Mouse (Mus musculus) CD4-positive helper T cell, adult 2 months (primary cell): ENCODE measurements at regions not wholly inside any gene's neighbourhood (a gene's known extent, or its start where the extent isn't known, plus 50 kb on each side); places are given as distances from the start of the nearest gene placed in this dataset.

Experiments
- DNase-seq: peaks from one replicate; pipeline ENCODE4 v3.0.0-alpha.2; 2012; ENCODE audit warnings: low read depth, missing footprints, low spot score

DNA sequence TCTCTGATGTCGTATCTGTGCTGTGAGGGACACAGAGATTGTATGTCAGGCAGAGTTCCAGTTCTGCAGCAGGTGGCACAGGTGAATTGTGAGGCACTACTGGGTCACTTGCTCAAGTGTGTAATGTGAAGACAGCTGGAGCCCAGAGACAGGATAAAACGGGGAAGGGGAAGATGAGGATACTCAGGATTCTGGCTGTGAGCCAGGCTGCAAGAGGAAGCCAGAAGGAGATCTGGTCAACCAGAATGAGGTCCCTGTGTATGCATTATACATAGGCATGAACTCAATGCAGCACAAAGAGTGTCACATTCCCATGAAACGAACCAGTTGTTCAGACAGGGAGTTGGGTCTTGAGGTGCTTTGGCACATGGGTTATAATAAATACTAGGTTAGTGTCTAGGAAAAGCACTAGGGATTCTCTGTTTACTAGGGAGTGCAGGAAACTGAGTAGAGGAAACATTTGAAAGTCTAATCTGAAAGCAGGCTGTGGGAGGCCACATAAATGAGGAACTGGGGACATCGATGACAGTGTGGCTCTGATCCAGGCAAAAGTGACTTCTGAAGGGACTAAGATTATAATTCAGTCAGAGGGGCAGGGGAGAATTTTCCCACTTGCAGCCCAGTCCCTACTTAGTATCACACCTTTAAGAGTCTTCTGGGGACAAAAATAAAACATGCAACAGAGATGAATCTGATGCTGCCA is 109.9 kb upstream of the Rxfp2 start:
- DNase-seq: no peak

DNA sequence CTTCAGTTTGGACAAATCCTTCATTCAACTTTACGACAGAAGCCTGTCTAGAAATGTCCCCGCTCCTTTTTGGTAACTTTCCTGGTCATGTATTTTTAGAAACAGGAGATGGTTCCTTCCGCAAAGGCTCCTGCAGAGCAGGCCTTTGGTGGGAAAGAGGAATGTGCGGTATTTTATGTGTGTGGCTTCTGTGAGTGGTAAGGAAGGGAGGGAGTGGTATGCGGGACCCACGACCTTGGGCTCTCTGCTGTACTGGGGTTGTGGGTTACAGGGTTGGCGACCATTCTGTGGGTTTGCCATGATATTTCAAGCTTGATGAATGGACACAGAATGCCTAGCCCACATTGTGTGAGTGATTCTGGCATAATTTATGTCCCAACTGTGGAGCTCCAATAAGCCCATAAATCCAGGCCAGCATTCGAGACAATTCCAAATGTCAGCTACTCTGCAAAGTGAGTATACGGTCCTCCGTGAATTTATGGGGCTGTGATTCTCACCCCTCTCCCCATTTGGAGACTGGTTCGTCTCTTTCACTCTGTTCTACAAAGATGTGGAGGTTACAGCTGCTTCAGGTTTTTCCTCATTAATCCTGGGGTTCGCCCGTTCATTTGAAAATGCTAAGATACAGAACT is 109.3 kb upstream of the Rxfp2 start:
- DNase-seq: no peak

GRCm38 (mm10) chr5:149909971-149910370 is 108.5 kb upstream of the Rxfp2 start:
- DNase-seq: no peak

GRCm38 (mm10) chr5:149911968-149912367 is 106.5 kb upstream of the Rxfp2 start:
- DNase-seq: peak; percentile 4

GRCm38 (mm10) chr5:149915761-149916160 is 102.7 kb upstream of the Rxfp2 start:
- no peak for DNase-seq

DNA sequence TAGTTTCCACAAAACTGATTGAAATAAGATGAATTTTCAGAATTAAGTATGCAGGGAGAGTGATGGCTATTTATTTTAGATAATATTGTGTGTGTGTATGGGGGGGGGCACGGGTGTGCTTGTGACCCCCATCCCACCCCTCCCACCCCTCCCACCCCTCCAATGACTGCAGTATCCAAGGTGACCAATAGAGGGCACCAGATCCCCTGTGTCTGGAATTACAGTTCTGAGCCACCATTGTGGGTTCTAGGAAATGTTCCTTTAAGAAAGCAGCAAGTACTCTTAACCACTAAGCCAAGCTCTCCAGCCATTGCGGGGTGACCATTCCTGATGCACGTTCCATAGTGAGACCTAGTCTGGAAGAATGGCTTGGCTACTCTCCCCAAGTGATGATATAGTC is 101.1 kb upstream of the Rxfp2 start:
- DNase-seq: no peak

- no peak for DNase-seq
Observed at GRCm38 (mm10) chr5:149919097-149919496, 99.4 kb upstream of the Rxfp2 start.

GRCm38 (mm10) chr5:149920326-149920725 is 98.1 kb upstream of the Rxfp2 start:
- no peak for DNase-seq

DNA sequence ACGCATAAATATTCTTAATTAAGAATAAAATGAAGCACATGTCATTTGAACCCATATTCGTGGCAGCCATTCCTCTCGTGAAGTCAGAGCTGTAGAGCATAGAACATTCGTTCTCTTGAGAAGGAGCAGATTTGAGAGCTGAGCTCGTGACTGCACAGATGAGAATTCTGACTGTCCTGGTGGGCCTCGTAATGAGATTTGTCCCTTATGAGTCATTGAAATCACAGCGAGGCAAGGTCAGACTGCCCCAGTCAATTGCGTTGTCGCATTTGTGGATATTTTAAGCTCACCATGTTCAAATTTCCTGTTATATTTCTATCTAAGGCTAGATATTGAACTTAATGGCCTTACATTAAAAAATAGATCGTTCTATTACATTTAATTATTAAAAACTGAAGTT is 94.0 kb upstream of the Rxfp2 start:
- no peak for DNase-seq

DNA sequence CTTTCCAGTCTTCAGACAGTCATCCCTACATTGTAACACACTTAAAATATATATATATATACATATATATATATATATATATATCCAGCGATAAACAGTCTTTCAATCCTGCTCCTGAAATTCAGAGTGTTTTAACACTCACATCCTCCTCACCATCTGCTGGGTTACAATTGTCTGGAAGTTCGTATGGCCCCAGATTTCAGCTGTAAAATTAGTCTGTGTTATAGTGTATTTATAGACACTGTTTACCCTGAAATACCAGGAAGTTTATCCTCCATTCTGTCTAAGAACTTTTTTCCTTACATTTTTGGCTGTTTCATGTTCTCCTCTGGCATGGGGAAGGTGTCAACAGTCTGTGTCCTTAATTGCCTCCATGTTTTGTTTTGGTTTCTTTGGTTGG is 91.7 kb upstream of the Rxfp2 start:
- DNase-seq: no peak

GRCm38 (mm10) chr5:149931574-149932161 is 86.8 kb upstream of the Rxfp2 start:
- no peak for DNase-seq

- no peak for DNase-seq
Observed at GRCm38 (mm10) chr5:149932220-149932619, 86.3 kb upstream of the Rxfp2 start.

- no peak for DNase-seq
Observed at GRCm38 (mm10) chr5:149945651-149946050, 72.8 kb upstream of the Rxfp2 start.

DNA sequence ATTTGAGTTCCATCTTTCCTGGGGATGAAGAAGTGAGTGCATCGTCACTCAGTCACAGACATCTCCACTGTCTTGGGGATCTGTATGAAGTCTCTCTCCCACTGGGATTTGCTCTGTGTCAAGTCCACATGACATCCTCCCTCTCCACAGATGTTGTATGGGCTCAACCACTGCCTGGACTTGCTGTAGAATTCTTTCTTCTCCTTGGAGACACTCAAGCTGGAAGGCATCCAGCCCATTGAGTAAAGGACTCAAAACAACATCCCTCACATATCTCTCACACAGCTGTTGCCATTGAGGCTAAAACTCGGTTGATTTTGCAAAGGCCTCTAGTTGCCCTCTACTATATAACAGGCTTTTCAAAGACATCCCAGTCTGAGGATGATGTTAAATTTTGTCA is 71.0 kb upstream of the Rxfp2 start:
- DNase-seq: no peak

DNA sequence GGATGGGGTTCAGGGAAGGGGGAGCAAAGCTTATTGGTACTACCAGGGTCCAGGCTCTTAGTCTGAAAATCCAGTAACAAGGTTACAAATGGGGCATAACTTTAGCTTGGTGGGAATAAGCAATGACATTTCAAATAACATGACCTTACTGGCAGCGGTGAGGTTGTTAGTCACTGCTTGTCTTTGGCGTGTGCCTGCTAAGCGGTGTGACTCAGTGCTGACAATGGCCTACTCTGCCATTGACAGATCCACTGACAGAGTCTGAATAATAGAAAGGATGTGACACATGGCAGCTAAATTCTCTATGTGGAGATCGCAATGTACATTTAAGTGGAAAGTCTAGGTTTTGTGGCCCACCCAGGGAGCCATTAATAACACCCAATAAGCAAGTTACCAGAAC is 61.5 kb upstream of the Rxfp2 start:
- no peak for DNase-seq

GRCm38 (mm10) chr5:149961178-149961577 is 57.3 kb upstream of the Rxfp2 start:
- no peak for DNase-seq

- no peak for DNase-seq
Observed at GRCm38 (mm10) chr5:149964748-149965147, 53.7 kb upstream of the Rxfp2 start.
